In the genomic region with DNA sequence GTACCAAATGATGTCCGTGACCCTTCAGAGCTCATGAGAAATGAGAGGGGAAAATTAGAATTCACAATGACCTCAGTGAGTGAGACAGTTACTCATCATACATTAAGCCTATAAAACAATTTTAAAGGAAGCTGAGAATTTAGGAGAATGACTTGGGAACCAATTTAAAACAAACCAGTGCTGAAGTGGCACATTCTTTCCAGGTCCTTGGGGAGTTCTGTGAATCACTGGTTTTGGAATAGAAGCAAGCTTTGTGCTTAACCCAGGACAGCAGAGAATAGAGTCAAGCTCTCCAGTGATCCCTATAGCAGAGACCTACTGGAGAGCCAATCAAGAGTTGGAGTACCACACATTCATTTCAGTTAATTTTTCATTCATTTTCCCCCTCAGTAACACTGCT, we compare ENCODE assay signal across 26 mouse cellular contexts. TPM values are rescaled to one million over a fixed set of nuclear protein-coding genes. Genes with fewer than 3 reads are reported as not detected.
DNase-seq lines count a peak whose midpoint lies in the region; ATAC-seq and TF ChIP-seq lines count a peak whose summit lies in the region.
"Had no signal": no experiment of that assay in that cellular context is flagged by ENCODE, and none has a peak within 500 bp of the region (broad histone marks: within the 10 kb centered on the region; RNA-seq: fewer than 3 reads in every experiment).

No protein-coding gene starts in this region.

- no peak for TF ChIP-seq POLR2A in liver, adult 2 months (IDR thresholded peaks at IDR 0.05; ENCODE audit: extremely low read depth, insufficient read depth, low read length)
- no peak for TF ChIP-seq POLR2A in embryonic fibroblast, embryonic 13.5 days (IDR thresholded peaks at IDR 0.05; ENCODE audit: low read depth, low read length)

- peaks cover 25% of the 10 kb centered on the region for H3K4me1 ChIP-seq in heart, postnatal 0 days (ENCODE audit: control insufficient read depth, insufficient read depth)
- 0 out of 2 replicates have a peak, but pooled peaks cover 2% of the 10 kb centered on the region for H3K4me1 ChIP-seq in heart, embryonic 12.5 days (replicated peaks)
- peaks cover 67% of the 10 kb centered on the region for H3K4me1 ChIP-seq in liver, adult 2 months (ENCODE audit: control insufficient read depth, insufficient read depth, low read length)
- H3K4me1 ChIP-seq in embryonic fibroblast, embryonic 13.5 days (ENCODE audit: control insufficient read depth, insufficient read depth, low read length), result peaks cover 24% of the 10 kb centered on the region
- H3K4me1 ChIP-seq in forebrain, embryonic 10.5 days, result 0 out of 2 replicates have a peak, but pooled peaks cover 8% of the 10 kb centered on the region
- H3K4me1 ChIP-seq: forebrain, embryonic 12.5 days had no signal

- H3K27me3 ChIP-seq in heart, postnatal 0 days (ENCODE audit: control insufficient read depth, insufficient read depth, low read length), result no peaks in the 10 kb centered on the region
- no peaks in the 10 kb centered on the region for H3K27me3 ChIP-seq in heart, embryonic 12.5 days (replicated peaks)
- H3K27me3 ChIP-seq in liver, adult 2 months (ENCODE audit: control insufficient read depth, insufficient read depth, low read length), result no peaks in the 10 kb centered on the region
- no peaks in the 10 kb centered on the region for H3K27me3 ChIP-seq in forebrain, embryonic 10.5 days (ENCODE audit: poor library complexity, severe bottlenecking)
- H3K27me3 ChIP-seq: forebrain, embryonic 12.5 days; intestine, embryonic 15.5 days; kidney, embryonic 15.5 days; liver, embryonic 15.5 days had no signal

- no peak for TF ChIP-seq CTCF in heart, postnatal 0 days (IDR thresholded peaks at IDR 0.05; ENCODE audit: low read depth)
- TF ChIP-seq CTCF in liver, adult 2 months (IDR thresholded peaks at IDR 0.05; ENCODE audit: low read depth, low read length), result no peak
- no peak for TF ChIP-seq CTCF in embryonic fibroblast, embryonic 13.5 days (IDR thresholded peaks at IDR 0.05; ENCODE audit: borderline replicate concordance, insufficient read depth, low read length)

- 72% methylated on average over 1 of the region's 1 CpGs for WGBS in heart, postnatal 0 days
- 83% methylated on average over 1 of the region's 1 CpGs for WGBS in heart, embryonic 12.5 days
- 91% methylated on average over 1 of the region's 1 CpGs for WGBS in liver, adult 2 months
- 100% methylated on average over 1 of the region's 1 CpGs for whole genome bisulfite sequencing in forebrain, embryonic 10.5 days

- H3K27ac ChIP-seq in heart, postnatal 0 days (ENCODE audit: low read depth), result 0 out of 2 replicates have a peak overlapping the region, but pooled peaks have one; percentile 11
- no peak overlapping the region for H3K27ac ChIP-seq in heart, embryonic 12.5 days (ENCODE audit: poor library complexity, severe bottlenecking)
- H3K27ac ChIP-seq in liver, adult 2 months (replicated peaks; ENCODE audit: insufficient read depth, low read depth, low read length), result peak overlapping the region; percentile 97
- H3K27ac ChIP-seq in embryonic fibroblast, embryonic 13.5 days (ENCODE audit: insufficient read depth, low read length), result peak overlapping the region; percentile 87
- no peak overlapping the region for H3K27ac ChIP-seq in forebrain, embryonic 10.5 days
- H3K27ac ChIP-seq: forebrain, embryonic 12.5 days; hindbrain, embryonic 14.5 days; intestine, embryonic 15.5 days; kidney, embryonic 15.5 days; liver, embryonic 15.5 days had no signal

- no peaks in the 10 kb centered on the region for H3K9me3 ChIP-seq in heart, postnatal 0 days (replicated peaks; ENCODE audit: control insufficient read depth, low read length)
- no peaks in the 10 kb centered on the region for H3K9me3 ChIP-seq in heart, embryonic 12.5 days (replicated peaks)
- no peaks in the 10 kb centered on the region for H3K9me3 ChIP-seq in forebrain, embryonic 10.5 days
- H3K9me3 ChIP-seq: forebrain, embryonic 12.5 days; intestine, embryonic 15.5 days; kidney, embryonic 15.5 days; liver, embryonic 15.5 days had no signal

- H3K79me2 ChIP-seq in liver, adult 2 months (ENCODE audit: control insufficient read depth, insufficient read depth, low read length), result peaks cover 27% of the 10 kb centered on the region

- H3K4me3 ChIP-seq in heart, postnatal 0 days (ENCODE audit: low read depth, low read length), result no peak overlapping the region
- H3K4me3 ChIP-seq in heart, embryonic 12.5 days, result no peak overlapping the region
- 0 out of 2 replicates have a peak overlapping the region, but pooled peaks have one; percentile 14 for H3K4me3 ChIP-seq in liver, adult 2 months (ENCODE audit: insufficient read depth, low read depth, low read length)
- no peak overlapping the region for H3K4me3 ChIP-seq in embryonic fibroblast, embryonic 13.5 days (ENCODE audit: insufficient read depth, low read length)
- H3K4me3 ChIP-seq in forebrain, embryonic 10.5 days, result no peak overlapping the region
- H3K4me3 ChIP-seq: forebrain, embryonic 12.5 days; intestine, embryonic 15.5 days; kidney, embryonic 15.5 days; left cerebral cortex, adult 2 months; liver, embryonic 15.5 days had no signal

- DNase-seq in heart, postnatal 0 days (ENCODE audit: low spot score), result no peak
- DNase-seq in liver, adult 2 months (ENCODE audit: extremely low read depth, low read depth, low spot score), result no peak
- no peak for DNase-seq in liver
- peak; percentile 71 for DNase-seq in Muller cell, postnatal 12 days (ENCODE audit: inconsistent ontology term)
- no peak for DNase-seq in forebrain, embryonic 10.5 days (ENCODE audit: extremely low spot score, low spot score)
- no peak for DNase-seq in layer of hippocampus, adult 11-12 months (ENCODE audit: low spot score)
- DNase-seq: adrenal gland, postnatal 25 days; cerebellum, adult 11-12 months; cerebellum, postnatal 25 days; embryo, embryonic 11 days; gastrocnemius, postnatal 14 days; heart, postnatal 10 days; lung, postnatal 4 days; retina, postnatal 1 day; right cerebral cortex, postnatal 4 days; thymus, postnatal 25 days had no signal

- H3K36me3 ChIP-seq in heart, postnatal 0 days (replicated peaks; ENCODE audit: control insufficient read depth, insufficient read depth, low read length), result no peaks in the 10 kb centered on the region
- no peaks in the 10 kb centered on the region for H3K36me3 ChIP-seq in heart, embryonic 12.5 days
- H3K36me3 ChIP-seq in liver, adult 2 months (ENCODE audit: control insufficient read depth, insufficient read depth, low read length), result no peaks in the 10 kb centered on the region
- no peaks in the 10 kb centered on the region for H3K36me3 ChIP-seq in forebrain, embryonic 10.5 days (replicated peaks)
- H3K36me3 ChIP-seq: forebrain, embryonic 12.5 days; intestine, embryonic 15.5 days; kidney, embryonic 15.5 days; liver, embryonic 15.5 days had no signal

- H3K9ac ChIP-seq in heart, postnatal 0 days (replicated peaks; ENCODE audit: low read depth, low read length), result no peak overlapping the region
- no peak overlapping the region for H3K9ac ChIP-seq in heart, embryonic 12.5 days
- peak overlapping the region; percentile 66 for H3K9ac ChIP-seq in liver, adult 2 months (ENCODE audit: low read depth, low read length)
- H3K9ac ChIP-seq: forebrain, embryonic 12.5 days; hindbrain, embryonic 14.5 days; intestine, embryonic 15.5 days; kidney, embryonic 15.5 days; liver, embryonic 15.5 days had no signal

- no peak overlapping the region for H3K4me2 ChIP-seq in heart, postnatal 0 days (ENCODE audit: low read depth, low read length)
- H3K4me2 ChIP-seq in heart, embryonic 12.5 days, result no peak overlapping the region
- H3K4me2 ChIP-seq: forebrain, embryonic 12.5 days; hindbrain, embryonic 14.5 days; intestine, embryonic 15.5 days; kidney, embryonic 15.5 days; liver, embryonic 15.5 days had no signal

- ATAC-seq in heart, postnatal 0 days (ENCODE audit: insufficient read depth, low read depth), result no peak
- no peak for ATAC-seq in heart, embryonic 12.5 days (ENCODE audit: insufficient number of reproducible peaks, low FRiP score)
- ATAC-seq: activated CD4-positive, CD25-positive, alpha-beta regulatory T cell, adult 4 months; intestine, embryonic 15.5 days; midbrain, embryonic 16.5 days had no signal

- TF ChIP-seq EP300 in heart, postnatal 0 days (IDR thresholded peaks at IDR 0.05; ENCODE audit: low read depth), result no peak

RNA-seq across cellular contexts. Expression of gene Stard13, which starts 59.9 kb away (rescaled TPM):
- total RNA-seq in heart, postnatal 0 days (2014; rRNA removed; ENCODE audit: low replicate concordance), result 10.6 and 11.9 TPM in 2 replicates
- 3.0 and 3.3 TPM in 2 replicates for polyA plus RNA-seq in heart, postnatal 0 days (2015; fragmentation: Nextera tagmentation; extraction: Ambion mirVana)
- polyA plus RNA-seq in heart, embryonic 12.5 days (2016; fragmentation: Nextera tagmentation; extraction: Ambion mirVana), result 3.2 and 4.1 TPM in 2 replicates
- total RNA-seq in liver, adult 2 months (2014; rRNA removed), result 21.3 and 25.0 TPM in 2 replicates
- 7.8 and 7.9 TPM in 2 replicates for polyA plus RNA-seq in liver, adult 2 months (2012; rRNA removed)
- polyA plus RNA-seq in embryonic fibroblast, embryonic 13.5 days (2011; ENCODE audit: insufficient read length, low read depth, missing spikeins), result 19.1 and 26.6 TPM in 2 replicates
- 3.1 and 3.7 TPM in 2 replicates for polyA plus RNA-seq in forebrain, embryonic 10.5 days (2016; fragmentation: Nextera tagmentation; extraction: Ambion mirVana)
- polyA plus RNA-seq: activated CD4-positive, CD25-positive, alpha-beta regulatory T cell, adult 4 months had no signal

Comparison
In these comparisons a context has a peak if more than half of its experiments do, and no peak if none do; other contexts are left out.
1. H3K27ac ChIP-seq: peak in heart, postnatal 0 days (single experiment), liver, adult 2 months (single experiment) and embryonic fibroblast, embryonic 13.5 days (single experiment); none in heart, embryonic 12.5 days (single experiment) and forebrain, embryonic 10.5 days (single experiment).